ENCODE assay signal across 18 mouse cellular contexts in genomic region chr5:103939856-103940255, GRCm38 (mm10). TPM values are rescaled to one million over a fixed set of nuclear protein-coding genes. Genes with fewer than 3 reads are reported as not detected.
"Had no signal": no experiment of that assay in that cellular context is flagged by ENCODE, and none has a peak within 500 bp of the region (broad histone marks: within the 10 kb centered on the region; RNA-seq: fewer than 3 reads in every experiment).

No protein-coding gene starts in this region.

- H3K9me3 ChIP-seq: neural tube, embryonic 12.5 days; neural tube, embryonic 13.5 days; neural tube, embryonic 15.5 days; stomach, embryonic 15.5 days had no signal

- H3K27ac ChIP-seq: neural tube, embryonic 12.5 days; neural tube, embryonic 13.5 days; neural tube, embryonic 15.5 days; stomach, embryonic 15.5 days; stomach, postnatal 0 days had no signal

- H3K4me3 ChIP-seq: neural tube, embryonic 12.5 days; neural tube, embryonic 13.5 days; neural tube, embryonic 15.5 days; stomach, embryonic 15.5 days had no signal

- H3K36me3 ChIP-seq: neural tube, embryonic 12.5 days; neural tube, embryonic 13.5 days; neural tube, embryonic 15.5 days; stomach, embryonic 15.5 days had no signal

- DNase-seq: right cerebral cortex, adult 18-20 months; right cerebral cortex, postnatal 14 days; right cerebral cortex, postnatal 25 days; right cerebral cortex, postnatal 4 days; spleen, adult 18-20 months; thymus, adult 18-20 months; thymus, adult 2 months; thymus, postnatal 14 days; thymus, postnatal 25 days; thymus, postnatal 36 days; thymus, postnatal 4 days had no signal

- H3K9ac ChIP-seq: neural tube, embryonic 12.5 days; neural tube, embryonic 13.5 days; neural tube, embryonic 15.5 days; stomach, embryonic 15.5 days had no signal

- H3K27me3 ChIP-seq: stomach, embryonic 15.5 days had no signal

- H3K4me2 ChIP-seq: neural tube, embryonic 15.5 days; stomach, embryonic 15.5 days had no signal

RNA-seq across cellular contexts. Expression of gene Hsd17b13, which starts 37.4 kb away (rescaled TPM):
- polyA plus RNA-seq: neural tube, embryonic 11.5 days; neural tube, embryonic 12.5 days; neural tube, embryonic 13.5 days; neural tube, embryonic 14.5 days; neural tube, embryonic 15.5 days; thymus, adult 2 months had no signal
